Mouse (Mus musculus): Measurements from ENCODE around the gene Gm10666. TPM values are rescaled to one million over a fixed set of nuclear protein-coding genes. Genes with fewer than 3 reads are reported as not detected.

The Gm10666 gene
- polyA plus RNA-seq (2014; fragmentation: Illumina TruSeq; extraction: RNeasy Lipid Tissue Mini Kit (QIAGEN cat#74804); ENCODE audit: insufficient read depth, low read depth, low replicate concordance), result not detected

GRCm38 (mm10) chr7:22134641-22135040 lies at the start of gene Gm10666:
Gm10666 (minus strand) TSS chr7:22134741.

GRCm38 (mm10) chr7:22163935-22164334 lies 29.4 kb upstream of the Gm10666 start, which contains the start of gene Vmn1r142:
Vmn1r142 (minus strand) TSS chr7:22164035.

GRCm38 (mm10) chr7:22118145-22118544 lies 16.4 kb downstream of the Gm10666 start, which contains the start of gene Gm16451:
Gm16451 (minus strand) TSS chr7:22118245.

Other genes starting within 250 kb of the Gm10666 start
- gene Gm5891, start 213.4 kb downstream of the Gm10666 start, polyA plus RNA-seq (2014; fragmentation: Illumina TruSeq; extraction: RNeasy Lipid Tissue Mini Kit (QIAGEN cat#74804); ENCODE audit: insufficient read depth, low read depth, low replicate concordance), result not detected
- not detected for gene Vmn1r137, start 140.2 kb downstream of the Gm10666 start, polyA plus RNA-seq (2014; fragmentation: Illumina TruSeq; extraction: RNeasy Lipid Tissue Mini Kit (QIAGEN cat#74804); ENCODE audit: insufficient read depth, low read depth, low replicate concordance)
- not detected for gene Vmn1r138, start 105.8 kb downstream of the Gm10666 start, polyA plus RNA-seq (2014; fragmentation: Illumina TruSeq; extraction: RNeasy Lipid Tissue Mini Kit (QIAGEN cat#74804); ENCODE audit: insufficient read depth, low read depth, low replicate concordance)
- not detected for gene Gm6176, start 78.4 kb downstream of the Gm10666 start, polyA plus RNA-seq (2014; fragmentation: Illumina TruSeq; extraction: RNeasy Lipid Tissue Mini Kit (QIAGEN cat#74804); ENCODE audit: insufficient read depth, low read depth, low replicate concordance)
- gene Vmn1r139, start 65.7 kb downstream of the Gm10666 start, polyA plus RNA-seq (2014; fragmentation: Illumina TruSeq; extraction: RNeasy Lipid Tissue Mini Kit (QIAGEN cat#74804); ENCODE audit: insufficient read depth, low read depth, low replicate concordance), result not detected
- not detected for gene Gm16451, start 16.5 kb downstream of the Gm10666 start, polyA plus RNA-seq (2014; fragmentation: Illumina TruSeq; extraction: RNeasy Lipid Tissue Mini Kit (QIAGEN cat#74804); ENCODE audit: insufficient read depth, low read depth, low replicate concordance)
- not detected for gene Vmn1r142, start 29.3 kb upstream of the Gm10666 start, polyA plus RNA-seq (2014; fragmentation: Illumina TruSeq; extraction: RNeasy Lipid Tissue Mini Kit (QIAGEN cat#74804); ENCODE audit: insufficient read depth, low read depth, low replicate concordance)
- gene Vmn1r143, start 54.6 kb upstream of the Gm10666 start, polyA plus RNA-seq (2014; fragmentation: Illumina TruSeq; extraction: RNeasy Lipid Tissue Mini Kit (QIAGEN cat#74804); ENCODE audit: insufficient read depth, low read depth, low replicate concordance), result not detected
- not detected for gene Gm8653, start 66.5 kb upstream of the Gm10666 start, polyA plus RNA-seq (2014; fragmentation: Illumina TruSeq; extraction: RNeasy Lipid Tissue Mini Kit (QIAGEN cat#74804); ENCODE audit: insufficient read depth, low read depth, low replicate concordance)
- not detected for gene Gm8453, start 94.7 kb upstream of the Gm10666 start, polyA plus RNA-seq (2014; fragmentation: Illumina TruSeq; extraction: RNeasy Lipid Tissue Mini Kit (QIAGEN cat#74804); ENCODE audit: insufficient read depth, low read depth, low replicate concordance)
- not detected for gene Gm4187, start 195.0 kb upstream of the Gm10666 start, polyA plus RNA-seq (2014; fragmentation: Illumina TruSeq; extraction: RNeasy Lipid Tissue Mini Kit (QIAGEN cat#74804); ENCODE audit: insufficient read depth, low read depth, low replicate concordance)
- gene Gm8660, start 236.3 kb upstream of the Gm10666 start, polyA plus RNA-seq (2014; fragmentation: Illumina TruSeq; extraction: RNeasy Lipid Tissue Mini Kit (QIAGEN cat#74804); ENCODE audit: insufficient read depth, low read depth, low replicate concordance), result not detected

All from lung, adult 10 weeks (tissue).